Mouse (Mus musculus) macrophage (primary cell): ENCODE measurements around the gene Fpr2. TPM values are rescaled to one million over a fixed set of nuclear protein-coding genes. Genes with fewer than 3 reads are reported as not detected.
"Not testable (repeated sequence)": the region's sequence is repeated elsewhere in the genome, so short reads cannot be mapped to it uniquely, and the experiment has no call there.

Source experiments
- H3K27ac ChIP-seq: fragments of 350-480 bp; formaldehyde crosslinking; 2 replicates; pipeline ENCODE4 v1.9.0; 2021
- H3K36me3 ChIP-seq: fragments of 350-480 bp; formaldehyde crosslinking; 2 replicates; pipeline ENCODE4 v1.9.0; 2021; ENCODE audit errors: inconsistent target
- H3K4me3 ChIP-seq: fragments of 350-480 bp; formaldehyde crosslinking; 2 replicates; pipeline ENCODE4 v1.9.0; 2021; ENCODE audit errors: inconsistent target
- H3K79me2 ChIP-seq: fragments of 350-480 bp; formaldehyde crosslinking; 2 replicates; pipeline ENCODE4 v1.9.0; 2021; ENCODE audit errors: inconsistent target
- WGBS: methylation state at CpG from one replicate; pipeline ENCODE4 v1.1.7; 2026; ENCODE audit warnings: inconsistent platforms; ENCODE audit not compliant: missing documents; 5-methylcytosine and 5-hydroxymethylcytosine counted together
- polyA plus RNA-seq: library from polyadenylated mRNA; stranded (reverse); fragments of 250-400 nt; gene quantifications from 3 replicates; pipeline ENCODE4 v1.2.4, GENCODE M21; 2018; ENCODE audit warnings: inconsistent platforms
- total RNA-seq, 78 experiments: library from RNA; depleted of rRNA; stranded (reverse); fragments of 250-400 nt; gene quantifications; 1 replicate in 9 of 78; 2 replicates in 24 of 78; 3 replicates in 43 of 78; 4 replicates in 2 of 78; pipeline ENCODE4 v1.2.4; 2018; ENCODE audit warnings: inconsistent platforms in 56 of 78

The Fpr2 gene
- total RNA-seq (2018; cell fraction: chromatin; rRNA removed) = 100 to 1,000 TPM in 5 of 26 experiments, 10 to 100 TPM in 9, 1 to 10 TPM in 5, under 1 TPM in 1, not detected in 6; 0.90 to 166 (median 23.0) TPM
- 100 to 1,000 TPM in 1 of 26 experiments, 10 to 100 TPM in 12, 1 to 10 TPM in 7, under 1 TPM in 6; 0.42 to 112 (median 26.0) TPM for total RNA-seq (2018; cell fraction: cytosol; rRNA removed)
- 100 to 1,000 TPM in 9 of 26 experiments, 10 to 100 TPM in 8, 1 to 10 TPM in 8, not detected in 1; 1.5 to 475 (median 44.9) TPM for total RNA-seq (2018; cell fraction: nucleus; rRNA removed)
- 1.1 to 6.3 TPM (median 2.6 TPM) in 3 replicates for polyA plus RNA-seq

DNA sequence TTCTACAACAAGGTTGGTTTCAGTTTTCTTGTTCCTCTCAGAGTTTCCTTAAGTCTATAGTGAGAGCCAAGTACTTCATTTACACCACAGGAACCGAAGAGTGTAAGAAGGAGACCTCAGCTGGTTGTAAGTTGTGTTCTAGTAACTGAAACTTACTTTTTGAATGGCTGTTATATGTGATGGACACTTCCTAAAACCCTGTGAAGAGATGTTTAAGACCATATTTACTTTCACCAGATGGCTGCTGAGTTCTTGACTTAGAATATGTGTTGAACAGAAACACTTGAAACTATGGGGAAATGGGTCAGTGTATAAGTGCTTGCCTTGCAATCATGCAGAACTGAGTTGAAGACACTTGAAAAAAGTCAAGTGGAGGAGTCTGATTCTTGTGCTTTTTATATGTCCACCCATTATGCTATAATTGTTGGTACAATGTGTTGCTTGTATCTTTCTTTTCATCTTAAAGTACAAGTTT lies at the start of gene Fpr2, which contains the start of gene Fpr3:
Fpr2 (plus strand) TSS at position 51 of the 475 bp plus-strand sequence.
Fpr3 (plus strand) TSS at position 79 of the 475 bp plus-strand sequence.
- Histone ChIP-seq H3K4me3 (no peak within 1 kb of the TSS), H3K27ac (no peak within 1 kb of the TSS), H3K36me3 (no peaks in the 10 kb centered on the region), H3K79me2 (no peaks in the 10 kb centered on the region)
- 10% methylated on average over 1 of the region's 1 CpGs for WGBS

DNA sequence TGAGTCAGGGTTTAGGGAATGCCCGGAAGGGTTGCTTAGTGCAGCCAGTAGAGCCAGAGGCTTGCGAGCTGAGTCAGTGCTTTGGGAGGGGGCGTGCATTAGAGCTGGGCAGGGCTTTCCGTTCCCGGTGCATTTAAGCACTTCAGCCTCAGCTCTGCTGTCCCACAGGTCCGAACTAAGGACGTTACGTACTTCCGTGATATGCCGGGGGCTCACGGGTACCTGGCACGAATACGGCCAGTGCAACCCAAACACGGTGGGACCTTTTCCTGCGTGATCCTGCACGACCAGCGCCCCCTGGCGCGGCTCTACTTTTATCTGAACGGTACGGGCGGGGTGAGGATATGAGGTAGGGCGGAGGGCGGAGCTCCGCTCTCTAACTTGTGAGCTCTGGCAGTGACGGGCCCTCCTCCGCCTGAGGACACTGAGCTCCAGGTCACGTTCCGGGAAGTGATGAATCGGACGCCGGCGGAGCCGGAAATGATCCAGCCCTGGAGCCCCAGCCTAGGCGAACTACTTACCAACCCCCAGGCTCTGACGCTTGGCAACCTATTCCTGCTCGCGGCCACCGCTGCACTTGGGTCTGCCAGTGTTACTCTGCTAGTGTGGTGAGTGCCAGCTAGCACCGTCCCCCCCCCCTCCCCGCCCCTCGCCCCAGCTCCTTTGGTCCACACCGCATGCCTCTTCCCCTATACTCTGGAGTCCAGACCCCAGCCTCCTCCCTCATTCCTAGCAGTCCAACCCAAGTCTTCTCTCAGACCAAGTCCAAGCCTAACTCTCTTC lies 49.5 kb upstream of the Fpr2 start:
- Histone ChIP-seq H3K4me3 (peak overlapping the region; percentile 80), H3K79me2 (peaks cover 7% of the 10 kb centered on the region; the same call in 1 of the 2 replicates), H3K27ac (peak overlapping the region; percentile 88), H3K36me3 (no peaks in the 10 kb centered on the region)
- WGBS = 1% methylated on average over 41 of the region's 43 CpGs

DNA sequence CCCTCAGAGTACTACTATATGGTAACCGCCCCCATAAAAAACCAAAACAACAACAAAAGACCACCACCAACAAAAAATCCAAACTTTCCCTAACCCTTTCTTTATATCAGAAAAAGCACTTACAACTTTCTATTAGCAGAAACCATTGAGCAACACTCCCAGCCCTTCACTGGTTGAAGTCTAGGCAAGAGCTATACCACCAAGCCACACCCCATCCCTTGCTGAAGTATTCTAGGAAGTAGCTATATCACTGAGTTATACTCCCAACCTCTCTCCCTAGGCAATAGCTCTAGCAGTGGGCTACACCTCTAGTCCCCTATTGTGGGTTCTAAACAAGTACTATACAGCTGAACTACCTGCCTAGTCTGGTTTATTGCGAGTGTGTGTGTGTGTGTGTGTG lies 48.3 kb upstream of the Fpr2 start:
- 95% methylated on average over 2 of the region's 2 CpGs for WGBS
- H3K36me3 ChIP-seq = no peaks in the 10 kb centered on the region

DNA sequence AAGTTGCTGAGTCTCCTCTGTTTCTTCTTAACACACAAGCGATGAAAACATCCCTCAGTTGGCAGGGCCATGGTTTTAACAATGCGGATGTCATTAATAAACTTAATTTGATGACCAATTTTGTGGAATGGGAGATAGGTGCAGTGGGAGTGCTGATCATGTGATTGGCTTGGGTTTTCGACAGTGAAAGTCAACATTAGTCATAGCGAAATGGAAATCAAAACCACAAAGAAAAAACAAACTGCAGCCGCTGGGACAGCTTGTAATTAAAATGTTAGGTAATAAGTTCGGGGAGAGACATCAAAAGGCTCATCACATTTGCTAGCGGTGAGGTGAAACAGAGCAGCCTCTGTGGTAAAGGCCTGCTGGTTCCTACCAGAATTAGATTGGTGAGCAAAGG lies 46.8 kb upstream of the Fpr2 start:
- WGBS = 79% methylated on average over 7 of the region's 7 CpGs
- Histone ChIP-seq H3K27ac (no peak overlapping the region), H3K79me2 (peaks cover 7% of the 10 kb centered on the region; the same call in 1 of the 2 replicates), H3K36me3 (no peaks in the 10 kb centered on the region), H3K4me3 (no peak overlapping the region)

More for the DNA sequence above, 48.3 kb upstream of the Fpr2 start:
- Histone ChIP-seq H3K27ac (0 out of 2 replicates have a peak overlapping the region, but pooled peaks have one; percentile 88), H3K4me3 (peak overlapping the region; percentile 80; the same call in 1 of the 2 replicates), H3K79me2 (peaks cover 7% of the 10 kb centered on the region; the same call in 1 of the 2 replicates)

DNA sequence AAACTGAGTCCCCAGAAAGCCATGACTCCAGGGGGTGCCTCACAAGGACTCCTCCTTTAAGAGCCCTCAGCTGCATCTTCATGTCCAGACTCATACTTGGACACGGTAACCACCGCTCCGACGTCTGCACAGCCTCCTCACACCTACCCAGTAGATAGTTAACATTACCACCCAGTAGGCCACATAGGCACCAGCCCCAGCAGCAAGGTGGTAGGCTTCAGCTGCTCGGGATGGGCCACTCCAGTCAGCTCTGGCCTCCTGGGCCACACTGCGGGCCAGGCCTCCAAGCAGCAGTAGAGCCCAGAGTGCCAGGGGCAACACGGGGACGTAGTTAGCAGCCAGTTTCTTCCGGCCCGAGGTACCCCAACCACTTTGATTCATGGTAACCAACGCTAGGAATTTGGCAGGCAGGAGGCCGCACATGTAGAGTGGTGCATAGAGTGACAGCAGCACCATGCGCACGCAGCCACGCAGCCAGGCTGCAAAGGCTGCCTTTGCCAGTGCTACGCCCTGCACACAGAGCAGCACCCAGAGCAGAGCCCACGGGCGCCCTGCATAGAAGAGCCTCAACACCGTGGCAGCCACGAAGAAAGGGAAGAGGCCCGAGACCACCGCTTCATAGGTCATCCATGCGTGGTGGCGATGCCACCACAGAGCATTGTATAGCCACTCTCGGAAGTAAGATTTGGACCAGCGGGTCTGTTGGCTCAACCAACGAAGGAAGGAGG lies 43.9 kb upstream of the Fpr2 start:
- Histone ChIP-seq H3K36me3 (no peaks in the 10 kb centered on the region), H3K79me2 (peaks cover 5% of the 10 kb centered on the region; the same call in 1 of the 2 replicates), H3K27ac (no peak overlapping the region), H3K4me3 (no peak overlapping the region)
- WGBS = 84% methylated on average over 25 of the region's 27 CpGs

DNA sequence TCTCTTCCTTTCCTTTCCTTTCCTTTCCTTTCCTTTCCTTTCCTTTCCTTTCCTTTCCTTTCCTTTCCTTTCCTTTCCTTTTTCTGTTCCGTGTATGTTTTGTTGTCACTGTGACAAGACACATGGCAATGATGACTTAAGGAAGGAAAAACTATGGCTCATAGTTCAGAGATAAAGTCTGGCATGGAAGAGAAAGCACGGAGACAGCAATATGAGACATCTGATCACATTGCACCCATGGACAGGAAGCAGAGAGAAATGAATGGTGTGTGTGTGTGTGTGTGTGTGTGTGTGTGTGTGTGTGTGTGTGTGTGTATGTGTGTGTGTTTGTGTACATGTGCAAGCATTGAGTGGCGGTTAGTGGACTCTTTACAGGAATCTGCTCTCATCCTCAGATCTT lies 43.0 kb upstream of the Fpr2 start:
- not testable (repeated sequence) for H3K79me2 ChIP-seq, H3K4me3 ChIP-seq, H3K27ac ChIP-seq, H3K36me3 ChIP-seq
- WGBS = 76% methylated on average over 3 of the region's 3 CpGs

DNA sequence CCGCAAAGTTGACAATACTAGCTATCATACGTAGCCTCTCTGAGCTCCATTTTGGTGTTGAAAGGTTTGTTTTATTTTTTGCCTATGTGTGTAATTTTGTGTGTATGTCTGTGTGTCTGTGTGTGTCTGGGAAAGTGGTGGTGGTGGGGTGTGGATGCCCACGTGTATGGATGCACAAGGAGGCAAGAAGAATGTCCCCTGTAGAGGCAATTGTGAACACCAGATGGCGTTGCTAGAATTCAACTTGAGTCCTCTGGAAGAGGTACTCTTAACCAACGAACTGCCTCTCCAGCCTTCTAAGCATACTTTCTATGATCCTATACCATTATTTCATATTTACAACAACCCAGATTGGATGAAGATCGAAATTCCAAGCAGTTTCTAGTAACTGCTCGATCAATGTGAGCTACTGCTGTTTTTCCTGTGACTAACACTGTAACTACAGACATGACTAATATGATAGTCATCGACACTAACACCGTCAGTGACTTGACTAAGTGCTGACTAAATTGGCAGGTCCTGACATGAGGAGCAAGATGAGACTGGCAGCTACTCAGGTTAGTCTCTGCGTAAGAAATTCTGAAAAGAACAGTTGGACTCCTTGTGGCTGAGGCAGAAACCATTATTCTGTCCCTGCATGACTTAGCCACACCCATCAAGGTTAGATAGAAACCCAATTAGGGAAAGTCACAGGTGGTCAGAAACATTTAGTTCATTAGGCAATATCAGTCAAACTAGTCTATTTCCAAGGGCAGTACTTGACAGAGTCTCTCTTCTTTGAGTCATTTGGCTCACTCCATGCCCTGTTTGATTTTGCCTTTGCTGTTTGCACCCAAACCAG lies 42.2 kb upstream of the Fpr2 start:
- no peak overlapping the region for H3K4me3 ChIP-seq
- H3K36me3 ChIP-seq = no peaks in the 10 kb centered on the region
- no peaks in the 10 kb centered on the region for H3K79me2 ChIP-seq
- H3K27ac ChIP-seq = no peak overlapping the region
- WGBS = 56% methylated on average over 10 of the region's 10 CpGs

DNA sequence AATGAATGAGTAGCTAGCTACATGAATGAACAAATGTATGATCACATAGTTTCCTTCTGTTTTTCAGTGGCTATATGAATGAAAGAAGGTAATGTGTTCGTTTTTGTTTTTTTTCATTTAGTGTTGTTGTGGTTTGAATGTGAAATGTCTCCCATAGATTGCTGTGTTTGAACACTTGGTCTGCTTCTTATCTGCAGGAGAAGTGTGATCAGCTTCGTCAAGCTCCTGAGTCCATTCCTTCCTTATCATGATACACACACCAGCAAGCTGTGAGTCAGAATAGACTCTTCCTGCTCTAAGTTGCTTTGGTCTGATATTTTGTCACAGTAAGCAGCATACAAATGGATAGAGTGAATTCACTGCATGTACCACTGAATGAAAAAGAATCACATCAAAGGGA lies 38.6 kb upstream of the Fpr2 start:
- no peaks in the 10 kb centered on the region for H3K36me3 ChIP-seq
- WGBS = 21% methylated on average over 2 of the region's 2 CpGs
- H3K4me3 ChIP-seq = no peak overlapping the region
- no peak overlapping the region for H3K27ac ChIP-seq
- H3K79me2 ChIP-seq = no peaks in the 10 kb centered on the region

DNA sequence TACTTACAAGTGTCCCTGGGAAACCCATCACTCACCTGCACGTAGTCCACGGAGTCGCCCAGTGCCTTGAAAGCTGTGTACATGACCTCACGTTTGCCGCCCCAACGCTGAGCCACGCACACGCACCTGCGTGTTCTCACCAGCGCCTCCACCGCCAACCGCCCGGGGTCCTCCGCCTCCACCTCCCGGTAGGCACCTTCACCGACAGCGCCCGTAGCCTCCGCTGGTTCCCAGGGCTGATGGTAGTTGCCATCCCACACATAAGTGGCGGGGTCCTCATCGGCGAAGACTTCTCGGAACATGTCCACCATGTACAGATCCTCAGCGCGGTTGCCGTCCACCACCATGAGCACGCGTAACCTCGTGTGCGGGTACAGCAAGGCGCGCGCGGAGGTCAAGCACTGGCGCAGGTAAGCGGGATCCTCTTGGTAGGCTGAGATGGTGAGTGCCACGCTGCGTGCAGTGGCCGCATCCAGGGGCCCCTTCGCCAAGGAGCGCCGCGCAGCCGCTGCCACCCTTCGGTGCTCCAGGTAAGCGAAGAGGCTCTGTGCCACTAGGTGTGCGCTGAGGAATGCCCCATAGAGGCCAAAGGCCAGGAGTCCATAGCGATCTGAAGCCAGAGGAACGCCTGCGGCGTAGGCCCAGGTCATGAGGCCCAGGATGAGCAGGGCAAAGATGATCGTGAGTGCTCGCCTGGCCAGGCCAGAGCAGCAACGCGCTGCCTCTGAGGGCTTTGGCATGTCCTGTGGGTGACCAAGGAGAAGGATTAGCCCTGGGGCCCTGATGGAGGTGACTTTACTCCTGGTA lies 37.5 kb upstream of the Fpr2 start:
- no peak overlapping the region for H3K27ac ChIP-seq
- H3K36me3 ChIP-seq = no peaks in the 10 kb centered on the region
- no peak overlapping the region for H3K4me3 ChIP-seq
- H3K79me2 ChIP-seq = no peaks in the 10 kb centered on the region
- 43% methylated on average over 55 of the region's 55 CpGs for WGBS

DNA sequence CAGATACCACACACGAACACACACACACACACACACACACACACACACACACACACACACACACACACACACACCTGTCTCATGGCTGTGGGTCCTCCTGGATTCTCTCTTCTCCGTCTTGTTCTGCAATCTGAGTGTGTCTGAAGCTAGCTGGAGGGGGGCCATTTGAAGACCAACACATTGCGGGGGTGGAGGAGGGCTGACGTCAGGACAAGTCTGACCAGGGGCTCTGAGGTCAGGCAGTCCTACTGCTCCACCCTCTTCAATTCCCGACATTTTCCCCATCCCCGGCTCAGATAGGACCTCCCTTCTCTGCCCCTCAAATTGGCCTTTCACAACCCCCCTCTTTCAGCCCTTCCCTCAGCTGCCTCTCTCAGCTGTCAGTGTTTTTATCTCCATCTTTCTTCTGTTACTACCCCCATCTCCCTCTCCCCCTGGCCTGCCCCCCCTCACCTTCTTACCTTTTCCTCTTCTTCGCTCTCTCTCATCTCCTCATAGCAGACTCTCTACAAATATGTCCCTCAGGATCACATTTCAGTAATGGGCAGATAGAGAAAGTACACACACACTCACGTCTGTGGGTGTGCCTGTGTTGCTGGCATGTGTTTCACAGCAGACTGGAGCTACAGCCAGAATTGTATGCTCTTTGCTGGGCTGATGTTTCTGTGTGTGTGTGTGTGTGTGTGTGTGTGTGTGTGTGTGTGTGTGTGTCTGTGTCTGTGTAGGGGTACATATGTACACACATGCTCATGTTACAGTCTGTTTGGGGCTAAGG lies 32.4 kb upstream of the Fpr2 start, which contains the start of gene Has1:
Has1 (minus strand) TSS at position 142 of the 775 bp plus-strand sequence.
- no peaks in the 10 kb centered on the region for H3K36me3 ChIP-seq
- H3K27ac ChIP-seq = no peak within 1 kb of the TSS
- H3K4me3 ChIP-seq = no peak within 1 kb of the TSS
- WGBS = 82% methylated on average over 7 of the region's 8 CpGs
- H3K79me2 ChIP-seq = no peaks in the 10 kb centered on the region

DNA sequence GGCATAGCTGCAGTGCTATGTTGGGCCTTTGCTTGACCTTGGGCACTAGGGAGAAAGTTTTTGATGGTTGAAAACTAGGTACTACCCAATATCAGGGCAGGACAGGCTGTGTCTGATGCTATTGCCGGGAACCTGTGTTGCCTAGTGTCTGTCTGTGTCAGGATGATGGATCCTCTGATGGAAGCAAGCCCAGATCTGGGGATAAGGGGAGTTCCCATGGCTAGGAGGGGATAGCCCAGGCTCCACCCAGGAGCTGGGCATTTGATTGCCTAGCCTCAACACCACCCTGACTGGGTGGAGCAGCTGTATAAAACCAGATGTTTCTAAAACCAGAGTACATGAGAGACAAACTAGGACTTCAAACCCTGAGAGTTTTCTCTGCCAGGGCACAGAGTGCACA lies 31.0 kb upstream of the Fpr2 start:
- WGBS = 92% methylated on average over 1 of the region's 1 CpGs
- Histone ChIP-seq H3K79me2 (no peaks in the 10 kb centered on the region), H3K4me3 (no peak overlapping the region), H3K27ac (no peak overlapping the region), H3K36me3 (no peaks in the 10 kb centered on the region)

DNA sequence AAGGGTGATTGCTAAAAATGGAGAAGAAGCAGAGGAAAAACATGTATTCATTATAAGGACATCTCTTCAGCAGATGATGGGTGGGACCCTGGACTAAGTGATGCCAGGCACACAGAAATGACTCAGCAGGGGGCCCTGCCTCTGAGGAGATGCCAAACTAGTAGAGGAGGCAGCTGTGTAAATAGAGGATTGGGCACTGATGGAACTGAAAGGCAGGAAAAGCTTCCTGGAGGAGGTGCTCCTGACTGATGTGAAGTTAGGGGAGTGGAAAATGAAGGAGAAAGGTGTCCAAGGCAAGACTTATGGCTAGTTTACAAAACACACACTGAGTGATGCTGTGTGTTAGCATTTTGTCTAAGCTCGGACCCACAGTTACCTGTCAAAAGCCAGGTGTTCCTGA lies 30.2 kb upstream of the Fpr2 start:
- Histone ChIP-seq H3K27ac (no peak overlapping the region), H3K79me2 (no peaks in the 10 kb centered on the region), H3K36me3 (no peaks in the 10 kb centered on the region), H3K4me3 (no peak overlapping the region)
- WGBS = 50% methylated on average over 1 of the region's 1 CpGs
